Mouse (Mus musculus) spleen, postnatal 4 days (tissue): ENCODE results near the gene Tspan3.

Source experiments
- DNase-seq, 2 experiments: peaks; one replicate each; pipeline ENCODE4 v3.0.0; 2022; ENCODE audit warnings: low spot score in 2 of 2

Gene Tspan3

GRCm38 (mm10) chr9:56165377-56165776, at the start of gene Tspan3:
Gene Tspan3 (minus strand): TSS chr9:56165477.
- no peak for DNase-seq

DNA sequence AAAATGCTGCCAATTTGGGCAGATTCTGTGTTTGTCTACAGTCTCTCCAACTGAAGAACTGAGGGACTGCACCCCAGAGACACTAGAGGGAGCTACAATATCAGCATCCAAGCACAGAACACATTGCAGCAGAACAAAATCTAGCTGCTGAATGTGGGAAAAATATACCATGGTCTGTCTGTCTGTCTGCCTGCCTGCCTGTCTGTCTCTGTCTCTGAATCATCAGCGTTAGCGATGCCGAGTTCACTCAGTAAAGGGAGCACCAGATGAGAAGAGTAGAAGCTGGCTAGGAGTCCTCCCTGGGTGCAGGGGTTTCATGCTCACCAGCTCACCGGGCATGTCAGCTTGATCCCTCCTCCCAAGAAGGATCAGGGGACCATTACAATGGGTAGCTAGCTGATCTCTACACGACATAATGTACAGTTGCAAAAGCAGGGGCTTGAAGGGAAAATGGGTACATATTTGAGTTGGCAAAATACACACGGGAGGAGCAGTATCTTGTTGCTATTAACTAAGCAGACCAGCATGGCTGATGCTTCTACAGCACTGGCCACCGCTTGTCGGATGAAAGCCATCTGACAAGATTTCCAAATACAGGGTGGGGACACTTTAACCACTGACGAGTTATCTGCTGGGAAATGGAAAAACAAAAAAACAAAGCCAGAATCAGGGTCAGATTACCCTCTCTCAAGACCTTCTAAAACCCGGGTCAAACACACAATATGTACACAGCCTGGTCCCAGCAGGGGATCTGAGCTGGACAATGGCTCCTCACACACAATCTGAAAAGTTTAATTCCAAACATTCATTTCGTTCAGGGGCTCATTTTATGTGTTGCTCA, 48.4 kb upstream of the Tspan3 start:
- DNase-seq: no peak

- no peak for DNase-seq
Measured at GRCm38 (mm10) chr9:56208817-56209216, 43.5 kb upstream of the Tspan3 start.

GRCm38 (mm10) chr9:56207516-56207915, 42.2 kb upstream of the Tspan3 start:
- no peak for DNase-seq

DNA sequence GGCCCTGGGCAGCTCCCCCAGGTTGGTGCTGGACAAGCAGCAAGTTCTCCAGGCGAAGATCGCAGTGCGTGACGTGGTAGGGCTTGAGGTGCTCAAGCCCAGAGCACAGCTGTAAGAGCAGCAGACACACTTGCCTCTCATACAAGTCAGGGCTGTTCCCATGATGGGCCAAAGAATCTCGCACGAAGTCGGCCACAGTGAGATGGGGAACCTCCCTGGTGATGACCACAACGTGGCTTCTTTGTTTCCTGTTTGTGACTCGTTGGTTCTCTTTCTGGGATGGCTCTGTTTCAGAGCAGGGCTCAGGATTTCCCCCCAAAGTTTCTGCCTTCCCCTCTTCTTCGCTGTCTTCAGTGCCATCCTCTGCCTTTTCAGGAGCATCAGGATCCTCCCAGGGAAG, 41.8 kb upstream of the Tspan3 start:
- no peak for DNase-seq

DNA sequence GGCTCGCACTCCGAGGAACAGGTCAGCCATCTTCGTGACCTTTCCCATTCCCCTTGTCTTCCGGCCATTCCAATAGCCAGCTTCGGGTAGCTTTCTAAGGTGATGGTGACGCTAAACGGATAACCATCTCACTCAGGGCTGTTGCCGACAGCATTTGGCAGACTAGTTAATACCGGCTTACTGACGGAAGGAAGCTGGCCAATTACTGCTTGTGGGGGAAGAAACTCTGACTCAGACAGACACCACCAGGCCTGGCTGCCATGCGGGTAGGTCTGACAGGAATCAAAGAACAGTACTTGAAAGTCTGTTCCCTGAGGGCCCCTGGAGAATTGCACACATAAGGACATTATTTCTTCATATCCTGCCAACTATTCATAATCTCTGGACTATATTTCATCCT, 40.1 kb upstream of the Tspan3 start:
- DNase-seq: no peak

DNA sequence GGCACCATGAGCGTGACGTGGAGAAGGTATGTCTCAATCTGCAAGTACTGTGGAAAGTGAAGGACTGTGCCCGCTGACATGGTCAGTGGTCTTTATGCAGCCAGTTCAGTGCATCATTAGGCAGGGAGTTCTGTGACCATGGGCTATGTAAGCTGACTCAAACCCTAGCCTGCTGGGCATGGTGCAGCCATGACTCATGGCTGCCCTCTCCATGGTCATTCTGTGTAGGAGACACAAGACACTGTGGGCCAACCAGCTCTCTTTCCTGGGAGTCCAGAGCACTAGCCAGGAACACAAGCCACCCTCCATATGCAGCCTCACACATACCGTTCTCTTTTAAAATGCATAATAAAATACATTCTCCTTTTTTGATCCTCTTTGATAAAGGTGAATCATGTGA, 39.0 kb upstream of the Tspan3 start:
- no peak for DNase-seq

- DNase-seq: peak; percentile 71 to 89
Measured at GRCm38 (mm10) chr9:56200645-56201314, 35.5 kb upstream of the Tspan3 start.

DNA sequence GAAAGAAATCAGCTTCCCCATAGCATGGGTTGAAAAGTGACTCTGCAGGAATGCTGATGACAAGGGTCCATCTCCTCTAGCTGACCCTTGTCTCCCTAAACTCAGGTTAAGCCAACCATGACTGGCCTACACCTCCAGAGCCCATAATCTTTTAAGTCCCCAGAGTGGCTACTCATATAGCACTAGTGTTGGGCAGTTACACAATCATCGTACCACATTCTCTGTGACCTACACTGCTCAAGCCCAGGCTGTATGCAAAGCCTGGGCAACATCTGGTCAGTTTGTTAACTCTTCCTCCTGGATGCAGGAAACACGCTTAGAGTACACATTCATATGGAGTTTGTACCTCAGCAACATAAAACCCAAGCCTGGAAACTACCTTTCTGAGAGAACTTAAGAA, 34.9 kb upstream of the Tspan3 start:
- no peak for DNase-seq

DNA sequence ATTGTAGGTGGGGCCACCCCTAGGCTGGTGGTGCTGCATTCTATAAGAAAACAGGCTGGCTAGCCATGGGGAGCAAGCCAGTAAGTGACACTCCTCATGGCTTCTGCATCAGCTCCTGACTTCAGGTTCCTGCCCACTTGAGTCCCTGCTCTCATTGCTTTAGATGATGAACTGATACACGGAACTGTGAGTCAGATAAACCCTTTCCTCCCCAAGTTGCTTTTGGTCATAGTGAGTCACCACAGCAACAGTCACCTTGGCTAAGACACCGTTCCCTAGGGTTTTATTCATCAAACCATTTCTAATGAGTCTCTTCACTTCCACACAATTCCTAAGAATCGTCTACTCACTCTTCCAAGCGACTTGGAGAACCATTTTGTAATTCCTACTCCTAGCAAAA, 31.6 kb upstream of the Tspan3 start:
- DNase-seq: no peak

DNA sequence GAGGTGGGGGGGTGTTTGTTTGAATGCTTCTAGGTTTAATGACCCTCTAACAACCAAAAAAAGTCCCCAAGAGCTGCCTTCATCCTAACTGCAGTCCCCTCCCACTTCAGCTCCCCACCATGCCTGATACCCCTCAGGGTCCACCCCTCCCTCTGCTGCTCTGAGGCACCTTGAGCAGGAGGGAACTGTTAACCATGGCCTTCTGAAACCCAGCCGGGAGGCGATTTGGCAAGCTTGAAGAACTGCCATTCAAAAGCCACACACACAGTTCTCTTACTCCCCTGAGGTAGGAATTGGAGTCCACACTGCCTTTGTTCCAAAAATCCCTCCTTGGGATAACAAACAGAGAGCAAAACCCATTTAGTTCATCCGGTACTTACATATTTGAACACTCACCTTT, 29.9 kb upstream of the Tspan3 start:
- DNase-seq: no peak

DNA sequence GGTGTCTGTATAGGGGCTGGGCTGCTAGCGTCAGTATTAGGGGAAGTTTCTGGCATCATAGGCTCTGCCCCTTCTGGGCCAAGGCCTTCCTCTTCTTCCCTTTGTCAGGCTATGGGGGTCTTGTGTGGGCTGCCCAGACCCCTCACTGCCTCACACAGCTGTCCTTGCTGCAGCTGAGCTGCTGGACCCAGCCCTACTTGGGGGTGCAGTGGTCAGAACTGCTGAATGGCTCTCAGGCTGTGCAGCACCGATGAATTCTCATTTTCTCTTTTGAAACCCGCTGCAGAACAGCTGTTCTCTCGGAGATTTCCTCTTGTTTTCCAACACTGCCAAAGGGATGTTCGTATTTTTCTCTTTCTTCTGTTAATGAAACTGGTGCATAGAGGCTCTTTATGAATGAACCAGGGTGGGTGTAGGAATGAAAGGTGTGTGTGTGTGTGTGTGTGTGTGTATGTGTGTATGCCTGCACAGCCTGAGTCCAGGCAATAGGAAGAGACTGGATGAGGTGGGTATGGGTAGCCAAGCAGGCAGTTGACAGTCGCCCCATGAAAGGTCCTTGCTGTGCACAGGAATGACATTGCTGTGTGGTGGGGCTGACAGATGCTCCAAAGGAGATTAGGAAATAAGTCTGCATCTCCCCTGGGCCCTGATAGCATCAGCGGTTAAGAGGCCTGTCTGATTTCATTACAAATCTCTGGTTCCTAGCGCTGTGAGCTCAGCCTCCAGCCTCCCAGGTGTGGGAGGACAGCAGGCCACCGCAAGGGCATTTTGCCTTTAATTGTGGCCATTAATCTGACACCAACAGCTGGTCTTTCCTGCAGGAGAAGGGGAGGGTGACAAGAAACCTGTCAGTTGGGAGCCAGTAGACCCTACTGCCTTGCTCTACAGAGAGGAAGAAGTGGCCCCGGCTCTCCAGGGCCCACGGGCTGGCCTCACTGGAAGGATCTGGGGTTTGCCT, 26.5 kb upstream of the Tspan3 start:
- no peak for DNase-seq

DNA sequence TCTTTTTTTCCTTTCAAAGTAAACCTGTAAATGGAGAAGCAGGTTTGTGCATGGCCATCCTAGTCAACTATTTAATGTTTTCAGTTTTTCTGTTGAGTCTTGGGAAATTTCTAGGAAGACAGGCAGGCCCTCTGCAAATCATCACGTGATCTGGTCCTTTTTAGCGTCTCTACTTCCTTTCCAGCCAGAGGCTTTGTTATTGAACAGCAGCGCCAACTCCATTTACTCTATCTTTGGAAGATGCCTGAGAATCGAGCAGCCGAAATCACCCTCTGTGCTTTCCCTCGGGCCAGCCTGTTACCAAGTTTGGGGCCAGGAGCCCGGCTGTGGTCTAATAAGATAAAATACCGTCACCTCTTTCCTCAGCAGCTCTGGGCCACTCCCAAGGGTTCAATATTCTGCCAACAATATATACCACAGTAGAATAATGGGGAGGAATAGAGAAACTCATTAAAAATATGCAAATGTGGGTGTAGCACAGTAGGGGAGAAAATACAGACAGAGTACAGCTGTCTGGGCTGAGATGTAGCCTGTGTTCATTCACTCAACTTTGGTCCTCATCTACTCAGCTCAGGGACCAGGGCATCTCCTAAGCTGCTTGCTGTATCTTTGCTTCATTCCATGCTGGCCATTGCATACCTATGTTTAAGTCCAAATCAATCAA, 15.0 kb upstream of the Tspan3 start:
- DNase-seq: no peak

DNA sequence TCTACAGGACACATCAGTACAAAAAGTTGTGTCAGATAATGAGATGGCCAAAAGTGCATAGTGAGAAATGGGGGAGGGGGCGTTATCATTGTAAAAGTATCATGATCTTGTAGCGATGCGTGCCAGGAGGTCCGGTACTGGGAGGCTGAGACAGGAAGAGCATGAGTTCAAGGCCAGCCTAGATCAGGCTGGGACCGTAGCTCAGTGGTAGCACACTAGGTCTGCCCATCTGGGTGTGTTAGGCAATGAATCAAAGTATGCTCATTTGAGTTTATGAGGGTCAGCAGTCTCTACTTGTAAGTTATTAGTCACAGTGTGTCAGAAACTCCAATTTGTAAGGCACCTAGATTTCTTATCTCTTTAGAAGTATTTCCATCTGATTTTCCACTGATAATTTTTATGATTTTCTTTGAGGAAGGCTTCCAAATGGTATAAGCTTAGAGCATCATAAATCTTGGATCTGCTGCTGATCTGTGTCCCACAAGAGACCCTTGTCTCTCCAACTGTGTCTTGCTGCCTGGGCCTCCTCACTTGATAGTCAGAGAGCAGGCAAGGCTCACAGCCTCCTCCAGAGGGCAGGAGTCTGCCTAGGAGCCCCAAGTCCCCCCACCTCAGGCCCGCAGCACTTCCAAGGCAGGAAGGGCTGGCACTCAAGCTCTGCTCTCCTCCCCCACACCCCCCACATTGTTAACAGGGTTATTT, 14.3 kb upstream of the Tspan3 start:
- no peak for DNase-seq

GRCm38 (mm10) chr9:56177354-56177753, 12.1 kb upstream of the Tspan3 start:
- DNase-seq: no peak

- DNase-seq: no peak
Measured at GRCm38 (mm10) chr9:56175316-56175715, 10.0 kb upstream of the Tspan3 start.

GRCm38 (mm10) chr9:56167690-56168089, 2.4 kb upstream of the Tspan3 start:
- no peak for DNase-seq

DNA sequence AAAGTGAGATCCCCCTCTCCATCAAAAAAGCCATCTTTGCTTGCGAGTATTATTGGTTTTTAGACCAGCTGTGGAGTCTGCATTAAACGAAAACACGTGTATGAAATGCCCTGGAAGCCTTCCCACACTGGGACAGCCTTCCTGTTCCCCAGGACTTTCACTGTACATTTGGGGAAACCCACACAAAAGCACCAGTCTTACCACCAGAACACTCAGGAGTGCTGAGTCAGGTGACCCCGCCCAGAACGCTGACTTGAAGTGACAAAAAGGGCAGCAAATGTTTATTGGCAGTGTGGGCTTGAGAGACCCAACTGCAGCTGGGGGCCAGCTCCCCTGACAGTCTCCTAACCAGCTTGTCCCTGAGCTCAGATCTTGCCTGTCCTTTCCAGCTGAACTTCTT, 884 bp upstream of the Tspan3 start:
- DNase-seq: no peak

DNA sequence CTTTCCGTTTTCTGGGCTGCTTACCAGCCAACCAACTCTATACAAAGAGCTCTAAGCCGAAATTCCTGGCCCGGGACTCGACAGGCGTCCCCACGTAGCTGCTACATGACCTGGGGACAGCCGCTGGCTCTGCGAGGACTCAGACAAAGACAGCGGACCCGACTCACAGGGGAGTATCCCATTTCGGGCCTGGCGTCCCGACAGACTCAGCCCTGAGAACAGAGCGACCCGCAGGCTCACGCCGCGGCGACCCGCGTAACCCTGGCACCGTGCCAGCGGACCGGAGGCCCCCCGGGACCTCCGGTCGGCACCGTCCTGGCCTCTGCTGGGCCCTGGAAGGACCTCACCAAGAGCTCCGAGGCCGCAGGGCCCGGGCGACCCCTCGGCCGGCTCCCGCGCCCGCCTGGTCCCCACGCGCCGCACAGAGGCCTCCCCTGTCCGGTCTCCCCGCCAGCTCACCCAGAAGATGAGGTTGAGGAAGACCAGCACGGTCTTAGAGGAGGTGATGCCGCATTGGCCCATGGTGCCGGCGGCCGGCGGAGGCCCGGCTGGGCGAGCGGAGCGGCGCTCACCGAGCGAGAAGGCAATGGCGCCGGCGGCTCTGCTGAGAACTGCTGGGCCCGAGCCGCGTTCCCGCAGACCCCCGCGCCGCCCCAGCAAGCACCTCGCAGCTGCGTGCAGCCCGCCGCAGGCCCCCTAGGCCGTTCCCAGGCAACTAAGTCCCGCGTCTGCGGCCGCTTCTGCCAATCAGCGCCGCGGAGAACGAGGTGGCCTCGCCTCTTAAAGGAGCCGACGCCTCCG, 4.7 kb downstream of the Tspan3 start:
- peak; percentile 75 to 87 for DNase-seq

GRCm38 (mm10) chr9:56159456-56159855, 5.8 kb downstream of the Tspan3 start:
- DNase-seq: no peak
